Mouse (Mus musculus): ENCODE data around the gene Afap1l2. TPM values are rescaled to one million over a fixed set of nuclear protein-coding genes. Genes with fewer than 3 reads are reported as not detected.

The Afap1l2 gene
- polyA plus RNA-seq, 1 experiment from 2014 or later = 8.1 TPM

DNA sequence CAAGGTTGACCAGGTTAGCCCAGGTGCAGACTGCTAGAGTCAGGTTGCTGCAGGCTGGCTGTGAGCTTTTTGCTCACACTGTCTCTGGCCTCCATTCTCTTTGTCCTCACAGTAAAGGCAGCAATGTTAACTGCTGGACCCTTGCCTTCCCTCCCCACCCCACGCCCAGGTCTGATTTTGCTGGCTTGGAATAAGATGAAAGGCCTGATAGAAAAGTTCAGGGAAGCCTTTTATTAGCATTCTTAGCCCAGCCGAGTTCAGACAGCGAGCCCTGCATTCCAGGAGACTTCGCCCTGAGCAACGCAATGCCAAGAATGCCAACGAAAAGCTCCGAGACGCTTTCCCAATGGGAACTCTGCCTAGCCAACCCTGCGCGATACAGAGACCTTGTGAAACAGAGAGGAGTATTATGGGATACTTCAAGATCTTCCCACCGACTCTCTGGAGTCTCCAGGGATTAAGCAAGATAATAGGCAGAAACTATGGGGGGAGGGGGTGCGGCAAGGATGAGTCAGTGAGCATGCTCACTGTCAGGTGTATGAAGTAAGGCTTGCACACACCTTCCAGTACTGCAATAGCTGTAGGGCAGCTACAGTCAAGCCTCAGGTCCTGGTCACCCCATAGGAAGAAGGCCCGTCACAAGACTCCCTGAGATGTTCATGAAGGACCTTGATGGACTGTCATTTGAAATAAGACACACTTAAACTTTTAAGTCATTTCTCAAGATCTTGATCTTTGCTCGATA is 17.5 kb downstream of the Afap1l2 start:
- Histone ChIP-seq H3K9ac (no peak overlapping the region), H3K27ac (peak overlapping the region; percentile 24), H3K4me1 (peaks cover 44% of the 10 kb centered on the region), H3K9me3 (replicated peaks) (no peaks in the 10 kb centered on the region), H3K36me3 (no peaks in the 10 kb centered on the region), H3K4me3 (no peak overlapping the region), H3K4me2 (replicated peaks) (no peak overlapping the region), H3K27me3 (no peaks in the 10 kb centered on the region)
- ATAC-seq (ENCODE audit: low FRiP score) = peak; percentile 80
- 25% methylated on average over 14 of the region's 14 CpGs for WGBS

DNA sequence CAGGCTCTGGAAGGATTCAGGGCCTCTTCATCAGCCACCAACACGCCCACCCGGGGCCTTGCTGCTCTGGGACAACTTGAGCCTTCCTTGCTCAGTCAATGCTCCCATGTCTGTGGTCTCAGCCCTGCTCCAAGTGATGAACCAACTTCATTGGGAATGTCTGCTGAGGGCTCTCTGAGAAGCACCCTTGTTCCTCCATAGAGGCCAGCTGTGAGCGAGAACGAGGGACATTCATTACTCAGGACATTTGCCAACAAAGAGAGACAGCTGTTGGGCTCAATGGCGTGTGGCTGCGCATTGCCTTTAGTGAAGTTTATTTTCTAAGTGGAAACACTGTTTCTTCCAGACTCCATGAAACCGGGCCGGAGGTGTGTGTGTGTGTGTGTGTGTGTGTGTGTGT is 18.9 kb downstream of the Afap1l2 start:
- Histone ChIP-seq H3K4me2 (replicated peaks) (no peak overlapping the region), H3K27ac (no peak overlapping the region), H3K4me1 (peaks cover 42% of the 10 kb centered on the region), H3K27me3 (no peaks in the 10 kb centered on the region), H3K9me3 (replicated peaks) (no peaks in the 10 kb centered on the region), H3K9ac (no peak overlapping the region), H3K4me3 (no peak overlapping the region), H3K36me3 (no peaks in the 10 kb centered on the region)
- WGBS = 79% methylated on average over 8 of the region's 8 CpGs
- ATAC-seq (ENCODE audit: low FRiP score) = no peak

DNA sequence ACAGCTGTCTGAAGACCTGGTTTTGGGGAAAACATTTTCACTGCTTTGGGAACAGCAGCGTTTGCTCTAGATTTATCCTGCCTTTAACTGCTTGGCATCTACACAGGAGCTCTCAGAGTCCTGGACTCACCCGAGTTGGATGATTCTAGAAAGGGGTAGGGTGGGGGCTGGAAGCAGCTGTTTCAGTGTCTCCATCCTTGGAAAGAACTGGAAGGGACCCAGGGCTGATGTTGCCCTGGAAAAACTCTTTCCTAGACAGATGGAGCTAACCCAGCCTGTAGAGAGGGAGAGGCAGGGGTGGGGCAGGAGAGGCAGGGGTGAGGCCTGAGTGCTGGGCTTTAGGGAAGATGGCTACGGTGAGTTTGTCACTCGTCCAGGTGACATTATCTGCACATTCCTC is 23.8 kb downstream of the Afap1l2 start:
- Histone ChIP-seq H3K9ac (no peak overlapping the region), H3K4me3 (no peak overlapping the region), H3K9me3 (replicated peaks) (no peaks in the 10 kb centered on the region), H3K36me3 (no peaks in the 10 kb centered on the region), H3K27ac (no peak overlapping the region), H3K27me3 (no peaks in the 10 kb centered on the region), H3K4me1 (peaks cover 16% of the 10 kb centered on the region), H3K4me2 (replicated peaks) (no peak overlapping the region)
- WGBS = 69% methylated on average over 4 of the region's 4 CpGs
- ATAC-seq (ENCODE audit: low FRiP score) = no peak

DNA sequence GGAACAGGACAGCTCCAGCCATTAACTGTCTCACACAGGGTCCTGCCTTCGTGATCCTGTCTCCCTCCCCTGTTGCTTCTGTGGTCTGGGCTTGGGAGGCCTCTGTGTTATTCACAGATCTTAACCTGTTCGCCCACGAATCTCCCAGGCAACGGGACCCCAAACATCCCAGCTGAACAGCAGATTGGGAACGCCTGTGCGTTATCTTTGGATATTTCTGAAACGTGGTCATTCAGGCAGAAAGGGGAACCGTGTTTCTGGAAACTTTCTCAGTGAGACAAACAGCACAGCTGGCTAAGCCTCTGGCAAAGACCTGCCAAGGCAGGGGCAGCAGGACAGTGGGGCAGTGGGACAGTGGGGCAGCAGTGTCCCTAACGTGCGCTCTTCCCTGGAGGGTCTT is 24.3 kb downstream of the Afap1l2 start:
- WGBS = 63% methylated on average over 10 of the region's 10 CpGs

DNA sequence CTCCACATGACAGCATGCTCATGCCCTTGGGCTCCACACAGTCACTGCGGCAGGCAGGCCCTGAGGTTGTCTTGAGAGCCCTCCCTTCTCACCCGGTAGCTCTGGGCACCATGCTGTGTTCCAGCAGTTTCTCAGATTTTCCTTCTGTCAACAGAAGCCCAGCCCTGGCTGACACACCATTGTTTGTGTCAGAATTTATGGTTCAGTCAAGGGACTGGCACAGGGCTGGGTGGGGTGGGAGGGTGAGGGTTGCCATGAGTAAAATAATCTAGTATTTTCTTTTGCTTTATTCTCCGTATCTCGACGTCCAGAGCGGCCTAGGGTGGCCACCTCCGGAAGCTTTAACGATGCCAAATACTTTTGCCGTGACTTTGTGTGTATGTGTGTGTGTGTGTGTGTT is 26.3 kb downstream of the Afap1l2 start:
- ATAC-seq (ENCODE audit: low FRiP score) = no peak
- Histone ChIP-seq H3K4me1 (peaks cover 12% of the 10 kb centered on the region; the same call in 1 of the 2 replicates), H3K9me3 (replicated peaks) (no peaks in the 10 kb centered on the region), H3K27ac (no peak overlapping the region), H3K27me3 (no peaks in the 10 kb centered on the region), H3K4me2 (replicated peaks) (no peak overlapping the region), H3K4me3 (no peak overlapping the region), H3K9ac (no peak overlapping the region), H3K36me3 (no peaks in the 10 kb centered on the region)
- WGBS = 71% methylated on average over 9 of the region's 9 CpGs

More for the DNA sequence above, 24.3 kb downstream of the Afap1l2 start:
- H3K4me3 ChIP-seq = no peak overlapping the region
- H3K9me3 ChIP-seq (replicated peaks) = no peaks in the 10 kb centered on the region
- ATAC-seq (ENCODE audit: low FRiP score) = no peak
- no peaks in the 10 kb centered on the region for H3K27me3 ChIP-seq
- no peak overlapping the region for H3K4me2 ChIP-seq (replicated peaks)
- no peak overlapping the region for H3K27ac ChIP-seq
- no peak overlapping the region for H3K9ac ChIP-seq
- H3K4me1 ChIP-seq = peaks cover 11% of the 10 kb centered on the region
- H3K36me3 ChIP-seq = no peaks in the 10 kb centered on the region

DNA sequence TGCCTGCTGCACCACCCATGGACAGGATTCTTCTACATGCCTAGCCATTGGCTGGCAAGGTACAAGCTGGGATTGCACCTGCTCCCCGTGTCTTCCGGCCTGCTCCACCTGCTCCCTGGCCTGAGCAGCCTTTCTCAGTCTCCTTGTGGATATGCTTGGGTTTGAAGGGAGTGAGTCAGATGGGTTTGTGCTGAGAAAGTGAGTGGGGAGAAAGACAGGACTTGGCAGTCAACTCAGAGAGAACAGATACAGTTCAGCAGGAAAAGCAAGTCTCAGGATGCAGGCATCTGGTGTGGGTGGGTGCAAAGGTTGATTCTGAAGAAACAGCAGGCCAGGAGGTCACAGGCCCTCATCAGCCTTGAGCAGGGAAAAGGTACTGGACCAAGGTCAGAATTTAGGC is 27.2 kb downstream of the Afap1l2 start:
- no peak overlapping the region for H3K27ac ChIP-seq
- WGBS = 98% methylated on average over 2 of the region's 2 CpGs

DNA sequence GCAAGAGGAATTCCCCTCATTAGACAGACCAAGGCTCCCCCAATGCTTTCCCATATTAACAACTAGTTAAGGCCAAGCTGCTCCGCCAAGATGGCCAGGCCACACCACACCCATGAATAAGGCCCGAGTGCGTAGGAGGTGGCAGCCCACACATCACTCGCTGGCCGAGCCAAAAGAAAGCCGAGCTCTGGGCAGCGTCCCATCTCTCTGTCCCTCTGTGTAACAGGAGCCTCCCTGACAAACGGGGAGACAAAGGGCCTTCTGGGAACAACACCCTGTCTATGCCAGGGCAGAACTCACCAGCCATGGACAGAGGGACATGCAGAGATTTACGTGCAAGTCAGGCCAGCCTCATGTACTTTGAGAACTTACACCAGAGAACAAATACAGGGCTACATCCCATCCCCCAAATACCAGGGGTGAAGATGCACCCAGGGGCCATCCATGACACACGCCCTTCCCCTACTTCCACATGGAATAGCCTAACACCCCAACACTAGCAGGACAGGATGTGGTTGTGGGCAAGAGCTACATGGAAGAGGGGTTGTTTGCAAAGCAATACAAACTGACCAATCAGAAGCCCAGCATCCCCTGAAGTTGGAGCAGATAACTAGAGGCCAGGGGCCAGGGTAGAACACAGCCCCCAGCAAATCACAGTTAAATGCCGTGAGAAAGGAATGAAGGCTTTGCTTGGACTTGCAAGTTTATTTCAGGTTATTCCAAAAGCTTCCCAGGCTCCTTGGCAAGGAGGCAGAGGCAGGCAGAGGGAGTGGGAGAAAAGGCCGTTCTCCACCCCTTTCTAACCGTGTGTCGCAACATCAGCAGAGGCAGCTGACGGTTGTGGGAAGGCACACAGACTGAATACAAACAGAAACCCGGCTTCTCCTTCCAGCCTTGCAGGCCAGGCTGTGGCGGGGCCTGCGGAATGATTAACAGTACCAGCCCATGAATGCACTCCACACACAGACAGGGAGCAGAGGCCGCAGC is 30.8 kb downstream of the Afap1l2 start:
- no peak overlapping the region for H3K4me3 ChIP-seq
- no peak overlapping the region for H3K27ac ChIP-seq
- no peak overlapping the region for H3K4me2 ChIP-seq (replicated peaks)
- ATAC-seq (ENCODE audit: low FRiP score) = no peak
- no peaks in the 10 kb centered on the region for H3K9me3 ChIP-seq (replicated peaks)
- H3K27me3 ChIP-seq = no peaks in the 10 kb centered on the region
- H3K36me3 ChIP-seq = no peaks in the 10 kb centered on the region
- H3K4me1 ChIP-seq = peaks cover 12% of the 10 kb centered on the region; the same call in 1 of the 2 replicates
- WGBS = 62% methylated on average over 19 of the region's 19 CpGs
- no peak overlapping the region for H3K9ac ChIP-seq

More for the DNA sequence above, 27.2 kb downstream of the Afap1l2 start:
- Histone ChIP-seq H3K9me3 (replicated peaks) (no peaks in the 10 kb centered on the region), H3K4me2 (replicated peaks) (no peak overlapping the region), H3K4me3 (no peak overlapping the region), H3K4me1 (peaks cover 12% of the 10 kb centered on the region; the same call in 1 of the 2 replicates), H3K9ac (no peak overlapping the region), H3K27me3 (no peaks in the 10 kb centered on the region), H3K36me3 (no peaks in the 10 kb centered on the region)
- ATAC-seq (ENCODE audit: low FRiP score) = no peak

DNA sequence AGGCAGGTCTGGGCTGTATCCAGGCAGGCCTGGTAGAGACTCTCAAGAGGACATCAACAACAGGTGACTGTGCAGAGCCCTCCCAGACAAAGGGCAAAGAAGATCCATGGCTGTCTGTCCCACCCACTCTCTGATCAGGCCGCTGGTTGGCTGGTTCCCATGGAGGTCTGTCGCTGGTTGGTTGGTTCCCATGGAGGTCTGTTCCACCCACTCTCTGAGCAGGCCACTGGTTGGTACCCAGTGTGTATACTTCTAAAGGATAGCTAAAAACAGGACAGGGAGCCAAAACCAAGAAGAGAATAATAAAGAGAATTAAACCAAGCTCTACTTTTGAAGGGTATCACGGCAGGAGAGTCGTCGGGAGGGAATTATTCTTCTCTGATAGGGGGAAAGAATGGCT is 31.5 kb downstream of the Afap1l2 start:
- 85% methylated on average over 5 of the region's 5 CpGs for WGBS
- H3K4me1 ChIP-seq = peaks cover 12% of the 10 kb centered on the region; the same call in 1 of the 2 replicates
- ATAC-seq (ENCODE audit: low FRiP score) = no peak
- no peak overlapping the region for H3K27ac ChIP-seq
- H3K4me2 ChIP-seq (replicated peaks) = no peak overlapping the region
- H3K4me3 ChIP-seq = no peak overlapping the region
- H3K9me3 ChIP-seq (replicated peaks) = no peaks in the 10 kb centered on the region
- H3K27me3 ChIP-seq = no peaks in the 10 kb centered on the region
- no peak overlapping the region for H3K9ac ChIP-seq
- no peaks in the 10 kb centered on the region for H3K36me3 ChIP-seq

DNA sequence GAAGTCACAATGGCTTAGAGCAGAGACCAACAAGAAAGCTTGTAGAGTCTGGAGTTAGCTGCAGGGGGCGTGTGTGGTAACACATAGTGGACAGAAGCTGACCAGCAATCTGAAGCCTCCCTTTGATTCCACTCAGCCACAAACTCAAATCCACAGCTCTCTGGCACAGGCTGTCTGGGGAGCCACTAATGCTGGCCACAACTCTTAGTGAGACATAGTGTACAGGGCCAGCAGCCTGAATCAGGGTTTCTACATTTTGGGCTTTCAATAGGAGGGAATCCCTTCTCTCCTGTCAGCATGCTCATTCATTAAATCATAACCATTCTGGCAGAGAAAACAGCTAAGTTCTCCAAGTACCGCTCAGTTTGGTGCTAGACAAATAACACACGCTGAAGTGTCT is 32.5 kb downstream of the Afap1l2 start:
- no peaks in the 10 kb centered on the region for H3K27me3 ChIP-seq
- H3K36me3 ChIP-seq = no peaks in the 10 kb centered on the region
- no peak overlapping the region for H3K9ac ChIP-seq
- H3K4me2 ChIP-seq (replicated peaks) = no peak overlapping the region
- H3K4me1 ChIP-seq = peaks cover 12% of the 10 kb centered on the region; the same call in 1 of the 2 replicates
- H3K27ac ChIP-seq = no peak overlapping the region
- WGBS = 88% methylated on average over 3 of the region's 3 CpGs
- H3K4me3 ChIP-seq = no peak overlapping the region
- no peaks in the 10 kb centered on the region for H3K9me3 ChIP-seq (replicated peaks)
- ATAC-seq (ENCODE audit: low FRiP score) = no peak

DNA sequence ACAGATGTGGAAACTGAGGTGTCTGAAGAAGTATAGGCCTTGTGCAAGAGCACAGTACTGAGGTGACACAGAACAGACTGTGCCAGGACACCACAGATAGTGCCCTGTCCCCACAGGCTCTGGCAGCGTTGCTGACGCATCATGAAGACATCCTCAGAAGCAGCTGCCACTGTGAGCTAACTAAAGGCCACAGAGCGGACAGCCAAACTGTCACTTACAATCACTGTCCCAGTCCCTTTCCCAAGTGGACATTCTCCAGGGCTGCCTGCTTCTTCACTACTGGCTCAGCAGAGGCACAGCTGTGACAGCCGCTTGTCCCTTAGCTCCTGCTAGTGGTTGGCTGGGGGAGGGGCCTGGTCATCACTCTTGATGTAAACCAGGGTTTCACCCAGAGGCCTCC is 33.9 kb downstream of the Afap1l2 start:
- H3K9ac ChIP-seq = no peak overlapping the region
- no peak for ATAC-seq (ENCODE audit: low FRiP score)
- 78% methylated on average over 4 of the region's 4 CpGs for WGBS

DNA sequence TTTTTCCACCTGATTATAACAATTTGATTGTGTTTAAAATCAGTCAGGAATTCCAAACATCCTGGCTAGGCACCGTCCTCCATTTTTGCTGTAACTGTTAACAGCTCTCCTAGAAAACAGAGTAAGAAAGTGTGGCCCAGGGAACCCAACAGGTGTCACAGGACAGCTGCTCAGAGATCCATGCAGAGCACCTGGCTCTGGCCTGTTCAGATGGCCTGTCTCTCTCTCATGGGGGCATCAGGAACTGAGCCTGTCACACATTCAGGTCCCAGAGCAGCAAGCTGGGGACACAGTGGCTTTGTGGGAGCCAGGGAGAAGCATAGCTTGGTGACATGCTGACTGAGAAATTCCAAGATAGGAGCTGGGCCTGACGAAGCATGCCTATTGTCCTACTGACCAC is 35.3 kb downstream of the Afap1l2 start:
- Histone ChIP-seq H3K4me2 (replicated peaks) (no peak overlapping the region), H3K27me3 (no peaks in the 10 kb centered on the region), H3K4me1 (peaks cover 7% of the 10 kb centered on the region; the same call in 1 of the 2 replicates), H3K9ac (no peak overlapping the region), H3K9me3 (replicated peaks) (no peaks in the 10 kb centered on the region), H3K27ac (no peak overlapping the region), H3K4me3 (no peak overlapping the region), H3K36me3 (no peaks in the 10 kb centered on the region)
- 75% methylated on average over 2 of the region's 2 CpGs for WGBS
- no peak for ATAC-seq (ENCODE audit: low FRiP score)

More for the DNA sequence above, 33.9 kb downstream of the Afap1l2 start:
- Histone ChIP-seq H3K4me3 (no peak overlapping the region), H3K27ac (no peak overlapping the region), H3K36me3 (no peaks in the 10 kb centered on the region), H3K9me3 (replicated peaks) (no peaks in the 10 kb centered on the region), H3K27me3 (no peaks in the 10 kb centered on the region), H3K4me1 (peaks cover 12% of the 10 kb centered on the region; the same call in 1 of the 2 replicates), H3K4me2 (replicated peaks) (no peak overlapping the region)

DNA sequence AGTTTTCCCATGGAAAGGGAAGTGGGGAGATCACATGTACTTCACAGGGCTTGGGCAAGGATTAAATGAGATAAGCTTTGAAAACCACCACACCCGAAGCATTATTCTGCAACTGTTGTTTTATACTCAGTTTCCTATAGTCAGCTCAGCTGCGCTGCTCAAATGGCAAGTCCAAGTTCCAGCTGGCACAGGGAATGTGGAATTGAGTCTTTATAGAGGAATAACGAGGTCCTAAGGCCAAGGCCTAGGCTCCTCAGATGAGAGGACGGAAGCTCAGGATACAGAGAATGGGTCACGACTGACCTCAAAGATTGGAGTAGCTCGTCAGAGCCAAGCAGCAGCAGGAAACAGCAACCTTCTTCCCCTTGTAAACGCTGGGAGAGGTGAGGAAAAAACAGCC is 36.7 kb downstream of the Afap1l2 start:
- no peak overlapping the region for H3K4me2 ChIP-seq (replicated peaks)
- no peak for ATAC-seq (ENCODE audit: low FRiP score)
- H3K4me3 ChIP-seq = no peak overlapping the region
- H3K27ac ChIP-seq = no peak overlapping the region
- WGBS = 85% methylated on average over 7 of the region's 7 CpGs
- no peaks in the 10 kb centered on the region for H3K4me1 ChIP-seq
- H3K36me3 ChIP-seq = no peaks in the 10 kb centered on the region
- no peaks in the 10 kb centered on the region for H3K9me3 ChIP-seq (replicated peaks)
- no peak overlapping the region for H3K9ac ChIP-seq
- H3K27me3 ChIP-seq = no peaks in the 10 kb centered on the region

Data from hindbrain, embryonic 12.5 days (tissue).